Mouse (Mus musculus): ENCODE data around the gene 1810009A15Rik. TPM values are rescaled to one million over a fixed set of nuclear protein-coding genes. Genes with fewer than 3 reads are reported as not detected.

Gene 1810009A15Rik
- polyA plus RNA-seq, 1 experiment from 2014 or later: 44.3 TPM

DNA sequence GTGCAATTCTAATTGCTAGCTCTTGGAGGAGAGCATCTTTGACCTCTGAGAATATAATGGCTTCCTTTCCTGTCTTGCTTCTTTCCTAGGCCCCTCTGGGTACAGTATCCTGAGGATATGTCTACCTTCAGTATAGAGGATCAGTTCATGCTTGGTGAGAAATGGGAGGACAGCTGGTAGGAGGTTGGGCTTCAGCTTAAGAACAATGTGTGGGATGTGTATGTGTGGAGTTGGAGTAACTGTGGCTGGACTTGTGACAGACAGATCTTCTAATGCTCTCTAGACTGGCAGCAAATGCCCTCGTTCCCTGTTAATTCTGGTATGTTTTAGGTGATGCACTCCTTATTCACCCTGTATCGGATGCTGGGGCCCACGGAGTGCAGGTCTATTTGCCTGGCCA is 25.6 kb downstream of the 1810009A15Rik start:
- Histone ChIP-seq H3K4me3 (ENCODE audit: low read length) (no peak overlapping the region), H3K4me2 (ENCODE audit: low read length) (no peak overlapping the region), H3K27me3 (replicated peaks; ENCODE audit: control insufficient read depth, insufficient read depth, low read length) (no peaks in the 10 kb centered on the region), H3K9ac (ENCODE audit: low read depth, low read length) (no peak overlapping the region), H3K27ac (ENCODE audit: low read depth, low read length) (no peak overlapping the region), H3K36me3 (ENCODE audit: control insufficient read depth, insufficient read depth, low read length) (peaks cover 57% of the 10 kb centered on the region), H3K4me1 (ENCODE audit: control insufficient read depth, insufficient read depth, low read depth, low read length) (no peaks in the 10 kb centered on the region), H3K9me3 (ENCODE audit: control insufficient read depth, low read length) (no peaks in the 10 kb centered on the region)
- ATAC-seq: no peak
- 100% methylated on average over 3 of the region's 3 CpGs for WGBS

DNA sequence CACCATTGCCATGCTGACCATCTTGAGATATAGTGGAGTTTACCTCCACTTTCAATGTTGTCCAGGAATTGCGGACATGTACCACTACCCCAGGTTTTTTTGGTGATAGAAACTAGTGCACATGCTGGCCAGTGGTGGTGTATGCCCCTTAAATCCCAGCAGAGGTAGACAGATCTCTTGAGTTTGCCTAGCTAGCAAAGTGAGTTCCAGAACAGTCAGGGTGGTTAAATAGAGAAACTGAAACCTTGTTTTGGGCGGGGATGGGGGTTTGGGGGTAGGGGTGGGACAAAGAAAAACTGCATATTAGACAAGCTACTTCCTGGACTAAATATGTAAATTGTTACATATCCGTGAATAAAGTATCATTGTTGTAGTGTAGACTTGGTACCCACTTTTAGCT is 30.3 kb downstream of the 1810009A15Rik start:
- Histone ChIP-seq H3K4me1 (ENCODE audit: control insufficient read depth, insufficient read depth, low read depth, low read length) (peaks cover 9% of the 10 kb centered on the region), H3K4me2 (ENCODE audit: low read length) (no peak overlapping the region), H3K9me3 (ENCODE audit: control insufficient read depth, low read length) (no peaks in the 10 kb centered on the region), H3K4me3 (ENCODE audit: low read length) (no peak overlapping the region), H3K36me3 (ENCODE audit: control insufficient read depth, insufficient read depth, low read length) (peaks cover 23% of the 10 kb centered on the region), H3K27ac (ENCODE audit: low read depth, low read length) (no peak overlapping the region), H3K27me3 (replicated peaks; ENCODE audit: control insufficient read depth, insufficient read depth, low read length) (no peaks in the 10 kb centered on the region), H3K9ac (ENCODE audit: low read depth, low read length) (no peak overlapping the region)
- ATAC-seq: no peak
- 95% methylated on average over 3 of the region's 3 CpGs for WGBS

DNA sequence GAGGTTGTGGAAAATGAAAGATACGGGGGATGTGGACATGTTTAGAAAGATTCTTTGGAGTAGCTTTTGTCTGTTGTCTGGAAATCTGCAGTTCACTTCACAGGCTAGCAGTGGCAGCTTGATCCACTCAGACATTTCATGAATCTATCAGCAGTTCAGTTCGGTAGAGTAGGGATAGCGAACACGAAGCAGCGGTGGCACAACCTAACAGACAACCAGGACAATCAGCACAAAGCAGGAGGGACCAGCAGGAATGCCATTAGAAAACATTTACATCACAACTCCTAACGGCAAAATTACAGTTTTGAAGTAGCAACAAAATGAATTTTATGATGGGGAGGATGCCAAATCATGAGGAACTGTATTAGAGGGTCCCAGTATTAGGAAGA is 31.0 kb downstream of the 1810009A15Rik start:
- ATAC-seq: no peak
- peak overlapping the region; percentile 87 for H3K4me2 ChIP-seq (ENCODE audit: low read length)
- H3K27ac ChIP-seq (ENCODE audit: low read depth, low read length): peak overlapping the region; percentile 89; the same call in 1 of the 2 replicates
- H3K9me3 ChIP-seq (ENCODE audit: control insufficient read depth, low read length): no peaks in the 10 kb centered on the region
- H3K27me3 ChIP-seq (replicated peaks; ENCODE audit: control insufficient read depth, insufficient read depth, low read length): no peaks in the 10 kb centered on the region
- no peak overlapping the region for H3K9ac ChIP-seq (ENCODE audit: low read depth, low read length)
- 65% methylated on average over 6 of the region's 6 CpGs for WGBS
- peaks cover 9% of the 10 kb centered on the region for H3K4me1 ChIP-seq (ENCODE audit: control insufficient read depth, insufficient read depth, low read depth, low read length)
- H3K36me3 ChIP-seq (ENCODE audit: control insufficient read depth, insufficient read depth, low read length): peaks cover 18% of the 10 kb centered on the region
- peak overlapping the region; percentile 93; the same call in 1 of the 2 replicates for H3K4me3 ChIP-seq (ENCODE audit: low read length)

DNA sequence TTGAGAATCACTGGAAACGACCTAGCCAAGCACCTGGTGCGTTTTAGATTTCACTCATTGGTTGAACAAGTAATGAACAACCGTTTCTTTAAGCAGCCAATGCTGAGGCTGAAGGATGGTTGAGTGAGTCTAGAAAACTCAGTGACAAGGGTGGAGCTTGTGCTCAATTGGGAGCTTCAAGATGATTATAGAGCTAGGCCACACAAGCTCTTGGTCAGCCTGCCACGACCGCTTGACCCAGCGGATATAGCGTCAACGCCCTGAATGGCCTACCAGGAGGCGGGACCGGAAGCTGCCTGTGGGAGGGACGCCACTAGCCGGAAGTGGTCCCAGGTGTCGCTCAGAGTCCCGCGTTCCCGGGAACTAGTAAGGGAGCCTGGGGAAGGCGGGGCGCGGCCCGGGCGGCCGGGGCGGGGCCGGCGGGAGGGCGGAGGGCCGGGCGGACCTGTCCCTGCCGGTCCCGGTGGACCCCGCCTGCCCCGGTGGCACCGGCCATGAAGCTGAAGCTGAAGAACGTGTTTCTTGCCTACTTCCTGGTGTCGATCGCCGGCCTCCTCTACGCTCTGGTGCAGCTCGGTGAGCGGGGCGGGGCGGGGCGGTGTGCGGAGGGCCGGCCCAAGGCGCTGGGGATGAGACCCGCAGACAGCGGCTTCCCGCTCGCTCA is 31.6 kb downstream of the 1810009A15Rik start, which contains the start of gene B3gat3:
TSS of gene B3gat3 (plus strand) at position 302 of the 664 bp plus-strand sequence.
- Histone ChIP-seq H3K9me3 (ENCODE audit: control insufficient read depth, low read length) (no peaks in the 10 kb centered on the region), H3K4me1 (ENCODE audit: control insufficient read depth, insufficient read depth, low read depth, low read length) (peaks cover 9% of the 10 kb centered on the region), H3K27ac (ENCODE audit: low read depth, low read length) (peak within 1 kb of the TSS; percentile 89), H3K4me2 (ENCODE audit: low read length) (peak within 1 kb of the TSS; percentile 87), H3K36me3 (ENCODE audit: control insufficient read depth, insufficient read depth, low read length) (peaks cover 13% of the 10 kb centered on the region), H3K4me3 (ENCODE audit: low read length) (peak within 1 kb of the TSS; percentile 93), H3K9ac (ENCODE audit: low read depth, low read length) (peak within 1 kb of the TSS; percentile 79), H3K27me3 (replicated peaks; ENCODE audit: control insufficient read depth, insufficient read depth, low read length) (no peaks in the 10 kb centered on the region)
- 2% methylated on average over 45 of the region's 50 CpGs for WGBS
- ATAC-seq: peak; percentile 99

DNA sequence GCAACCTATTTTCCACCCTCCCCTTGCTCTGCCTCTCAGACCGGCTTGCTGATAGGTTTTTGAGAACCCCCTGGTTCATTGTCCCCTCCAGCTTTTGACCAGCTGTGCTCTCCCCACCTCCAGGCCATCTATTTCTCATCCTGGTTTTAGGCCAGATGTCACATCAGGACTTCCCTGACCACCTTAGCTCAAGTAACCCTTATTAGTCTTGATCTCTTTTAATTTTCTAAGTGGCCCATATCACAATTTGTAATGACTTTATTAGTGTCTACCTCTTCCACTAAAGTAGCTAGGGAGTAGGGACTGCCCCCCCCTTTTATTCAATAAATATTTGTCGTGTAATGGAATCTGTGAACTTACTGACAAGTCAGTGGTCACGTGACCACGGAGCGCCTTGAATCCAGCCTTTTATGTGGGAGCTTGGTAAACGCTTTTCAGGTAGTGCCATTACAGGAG is 32.2 kb downstream of the 1810009A15Rik start:
- under 1% methylated on average over 6 of the region's 6 CpGs for WGBS
- peak overlapping the region; percentile 89 for H3K27ac ChIP-seq (ENCODE audit: low read depth, low read length)
- no peak; the same call in 1 of the 2 replicates for ATAC-seq

DNA sequence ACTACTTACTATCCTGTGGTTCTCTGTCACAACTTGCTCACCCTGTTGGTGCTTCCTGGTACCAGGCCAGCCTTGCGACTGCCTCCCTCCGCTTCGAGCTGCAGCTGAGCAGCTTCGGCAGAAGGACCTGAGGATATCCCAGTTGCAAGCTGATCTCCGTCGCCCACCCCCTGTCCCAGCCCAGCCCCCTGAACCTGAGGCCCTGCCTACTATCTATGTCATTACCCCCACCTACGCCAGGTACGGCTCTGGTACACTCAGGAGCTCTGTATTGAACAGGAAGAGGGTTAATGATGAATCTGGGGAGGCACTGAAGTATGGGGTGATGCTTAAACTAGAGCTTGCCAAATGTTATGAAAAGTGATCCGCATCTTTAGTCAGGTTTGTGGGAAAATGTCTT is 33.1 kb downstream of the 1810009A15Rik start:
- H3K9ac ChIP-seq (ENCODE audit: low read depth, low read length): peak overlapping the region; percentile 38
- no peaks in the 10 kb centered on the region for H3K9me3 ChIP-seq (ENCODE audit: control insufficient read depth, low read length)
- H3K27me3 ChIP-seq (replicated peaks; ENCODE audit: control insufficient read depth, insufficient read depth, low read length): no peaks in the 10 kb centered on the region
- no peak overlapping the region for H3K4me3 ChIP-seq (ENCODE audit: low read length)
- H3K27ac ChIP-seq (ENCODE audit: low read depth, low read length): no peak overlapping the region
- H3K36me3 ChIP-seq (ENCODE audit: control insufficient read depth, insufficient read depth, low read length): peaks cover 15% of the 10 kb centered on the region
- WGBS: 81% methylated on average over 9 of the region's 9 CpGs
- peaks cover 9% of the 10 kb centered on the region for H3K4me1 ChIP-seq (ENCODE audit: control insufficient read depth, insufficient read depth, low read depth, low read length)
- peak overlapping the region; percentile 87 for H3K4me2 ChIP-seq (ENCODE audit: low read length)
- no peak for ATAC-seq

More for the DNA sequence above, 32.2 kb downstream of the 1810009A15Rik start:
- Histone ChIP-seq H3K36me3 (ENCODE audit: control insufficient read depth, insufficient read depth, low read length) (peaks cover 12% of the 10 kb centered on the region), H3K9me3 (ENCODE audit: control insufficient read depth, low read length) (no peaks in the 10 kb centered on the region), H3K9ac (ENCODE audit: low read depth, low read length) (peak overlapping the region; percentile 79), H3K4me2 (ENCODE audit: low read length) (peak overlapping the region; percentile 87), H3K4me3 (ENCODE audit: low read length) (peak overlapping the region; percentile 93), H3K27me3 (replicated peaks; ENCODE audit: control insufficient read depth, insufficient read depth, low read length) (no peaks in the 10 kb centered on the region), H3K4me1 (ENCODE audit: control insufficient read depth, insufficient read depth, low read depth, low read length) (peaks cover 9% of the 10 kb centered on the region)

DNA sequence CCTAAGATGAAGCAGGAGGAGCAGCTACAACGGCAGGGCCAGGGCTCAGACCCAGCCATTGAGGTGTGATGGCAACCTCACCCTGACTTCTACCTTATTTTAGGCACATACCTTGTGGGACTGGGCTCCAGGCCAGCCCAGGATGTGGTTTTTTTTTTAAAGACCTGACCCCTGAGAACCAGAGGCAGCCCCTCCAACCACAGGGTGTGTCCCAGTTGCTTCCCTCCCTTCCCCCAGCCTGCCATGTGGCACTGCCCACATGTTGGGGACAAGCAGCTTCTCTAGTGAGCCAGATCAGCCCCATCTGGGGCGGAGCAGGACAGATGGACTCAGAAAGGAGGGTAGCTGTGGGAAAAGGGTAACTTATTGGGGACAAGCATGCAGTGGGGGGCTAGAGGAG is 38.1 kb downstream of the 1810009A15Rik start:
- H3K9ac ChIP-seq (ENCODE audit: low read depth, low read length): no peak overlapping the region
- WGBS: 88% methylated on average over 2 of the region's 2 CpGs
- no peaks in the 10 kb centered on the region for H3K9me3 ChIP-seq (ENCODE audit: control insufficient read depth, low read length)
- H3K4me3 ChIP-seq (ENCODE audit: low read length): no peak overlapping the region
- H3K27me3 ChIP-seq (replicated peaks; ENCODE audit: control insufficient read depth, insufficient read depth, low read length): 0 out of 2 replicates have a peak, but pooled peaks cover 2% of the 10 kb centered on the region
- no peak for ATAC-seq
- H3K36me3 ChIP-seq (ENCODE audit: control insufficient read depth, insufficient read depth, low read length): peaks cover 14% of the 10 kb centered on the region
- H3K27ac ChIP-seq (ENCODE audit: low read depth, low read length): no peak overlapping the region
- peaks cover 9% of the 10 kb centered on the region for H3K4me1 ChIP-seq (ENCODE audit: control insufficient read depth, insufficient read depth, low read depth, low read length)
- no peak overlapping the region for H3K4me2 ChIP-seq (ENCODE audit: low read length)

DNA sequence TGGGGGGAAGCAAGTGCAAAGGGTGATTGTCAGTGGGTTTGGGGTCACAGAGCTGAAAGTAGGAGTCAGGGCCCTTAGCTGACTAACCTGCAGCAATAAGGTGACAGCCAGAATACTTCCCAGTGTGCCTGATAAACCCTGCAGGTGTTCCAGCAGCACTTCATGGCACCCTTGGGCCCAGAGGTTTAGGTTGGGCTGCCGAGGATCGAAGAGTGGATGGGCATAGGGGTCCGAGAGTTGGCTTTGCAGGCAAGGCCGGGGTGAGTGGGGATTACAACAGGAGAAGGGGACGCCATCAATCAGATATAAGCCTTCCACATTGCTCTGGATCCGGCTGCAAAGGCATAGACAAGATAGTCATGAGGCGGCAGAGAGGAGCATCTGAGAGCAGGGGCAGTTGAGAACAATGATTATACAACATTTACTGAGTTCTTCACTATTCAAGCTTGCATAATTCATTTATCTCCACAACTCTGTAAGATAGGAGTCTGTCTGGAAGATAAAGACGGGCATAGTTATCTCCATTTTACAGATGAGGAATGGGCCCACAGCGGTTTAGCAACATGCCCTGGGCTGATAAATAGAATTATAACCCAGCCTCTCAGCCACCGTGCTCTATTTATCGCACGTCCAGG is 39.4 kb downstream of the 1810009A15Rik start:
- 91% methylated on average over 12 of the region's 12 CpGs for WGBS
- H3K9me3 ChIP-seq (ENCODE audit: control insufficient read depth, low read length): no peaks in the 10 kb centered on the region
- H3K4me1 ChIP-seq (ENCODE audit: control insufficient read depth, insufficient read depth, low read depth, low read length): peaks cover 8% of the 10 kb centered on the region
- H3K36me3 ChIP-seq (ENCODE audit: control insufficient read depth, insufficient read depth, low read length): peaks cover 14% of the 10 kb centered on the region
- no peak overlapping the region for H3K4me2 ChIP-seq (ENCODE audit: low read length)
- H3K27me3 ChIP-seq (replicated peaks; ENCODE audit: control insufficient read depth, insufficient read depth, low read length): 0 out of 2 replicates have a peak, but pooled peaks cover 2% of the 10 kb centered on the region
- no peak for ATAC-seq
- H3K9ac ChIP-seq (ENCODE audit: low read depth, low read length): no peak overlapping the region
- no peak overlapping the region for H3K27ac ChIP-seq (ENCODE audit: low read depth, low read length)
- no peak overlapping the region for H3K4me3 ChIP-seq (ENCODE audit: low read length)

DNA sequence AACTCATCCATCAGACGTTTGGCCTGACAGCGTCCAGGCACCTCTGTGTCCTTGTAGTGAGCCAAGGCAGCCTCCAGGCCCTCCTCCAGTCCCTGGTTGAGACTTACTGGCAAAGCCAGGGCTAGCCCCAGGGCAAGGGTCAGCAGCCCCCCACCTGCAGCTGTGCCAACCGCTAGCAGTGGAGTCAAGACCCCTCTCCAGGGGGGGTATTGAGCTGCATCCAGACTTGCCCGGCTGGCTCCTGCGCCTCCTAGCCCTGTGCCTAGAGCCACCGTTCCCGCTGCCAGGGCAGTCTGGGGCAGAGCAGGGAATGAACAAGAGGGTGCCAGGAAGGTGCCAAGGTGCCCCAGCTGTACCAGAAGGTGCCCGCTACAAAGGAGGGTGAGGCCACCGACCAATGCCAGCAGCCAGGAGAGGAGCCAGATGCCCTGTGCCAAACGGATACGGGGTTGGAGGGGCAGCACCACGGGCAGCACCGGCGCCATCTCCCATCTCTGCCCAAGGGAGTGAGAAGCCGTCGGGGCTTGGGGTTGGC is 40.1 kb downstream of the 1810009A15Rik start:
- Histone ChIP-seq H3K4me3 (ENCODE audit: low read length) (peak overlapping the region; percentile 57), H3K9ac (ENCODE audit: low read depth, low read length) (peak overlapping the region; percentile 73), H3K27ac (ENCODE audit: low read depth, low read length) (no peak overlapping the region), H3K36me3 (ENCODE audit: control insufficient read depth, insufficient read depth, low read length) (peaks cover 14% of the 10 kb centered on the region), H3K9me3 (ENCODE audit: control insufficient read depth, low read length) (no peaks in the 10 kb centered on the region), H3K4me2 (ENCODE audit: low read length) (peak overlapping the region; percentile 72), H3K4me1 (ENCODE audit: control insufficient read depth, insufficient read depth, low read depth, low read length) (peaks cover 8% of the 10 kb centered on the region), H3K27me3 (replicated peaks; ENCODE audit: control insufficient read depth, insufficient read depth, low read length) (0 out of 2 replicates have a peak, but pooled peaks cover 2% of the 10 kb centered on the region)
- peak; percentile 40 for ATAC-seq
- WGBS: 16% methylated on average over 16 of the region's 16 CpGs
